Mouse (Mus musculus) urinary bladder, postnatal 36 days (tissue): Measurements from ENCODE around the gene Inf2.
A peak's percentile ranks its signal among the peaks of the same experiment; 100 is the strongest.

Experiments
- DNase-seq, 2 experiments: peaks; one replicate each; pipeline ENCODE4 v3.0.0; 2022; ENCODE audit warnings: low spot score in 2 of 2, mixed read lengths in 1 of 2

The Inf2 gene

GRCm38 (mm10) chr12:112659109-112659508, 70.5 kb downstream of the Inf2 start:
- peak; percentile 46 to 67 for DNase-seq

GRCm38 (mm10) chr12:112660576-112661326, 72.2 kb downstream of the Inf2 start:
- no peak for DNase-seq

GRCm38 (mm10) chr12:112661327-112661605, 72.7 kb downstream of the Inf2 start:
- no peak for DNase-seq

GRCm38 (mm10) chr12:112661851-112662250, 73.3 kb downstream of the Inf2 start:
- DNase-seq = no peak

GRCm38 (mm10) chr12:112663303-112663702, 74.7 kb downstream of the Inf2 start:
- no peak for DNase-seq

- no peak for DNase-seq
Observed at GRCm38 (mm10) chr12:112663716-112664115, 75.1 kb downstream of the Inf2 start.

GRCm38 (mm10) chr12:112664124-112664523, 75.5 kb downstream of the Inf2 start:
- no peak for DNase-seq

- DNase-seq = no peak
Observed at GRCm38 (mm10) chr12:112664656-112665055, 76.1 kb downstream of the Inf2 start.
